8 mouse cellular contexts compared by ENCODE assay signal in the genomic region with DNA sequence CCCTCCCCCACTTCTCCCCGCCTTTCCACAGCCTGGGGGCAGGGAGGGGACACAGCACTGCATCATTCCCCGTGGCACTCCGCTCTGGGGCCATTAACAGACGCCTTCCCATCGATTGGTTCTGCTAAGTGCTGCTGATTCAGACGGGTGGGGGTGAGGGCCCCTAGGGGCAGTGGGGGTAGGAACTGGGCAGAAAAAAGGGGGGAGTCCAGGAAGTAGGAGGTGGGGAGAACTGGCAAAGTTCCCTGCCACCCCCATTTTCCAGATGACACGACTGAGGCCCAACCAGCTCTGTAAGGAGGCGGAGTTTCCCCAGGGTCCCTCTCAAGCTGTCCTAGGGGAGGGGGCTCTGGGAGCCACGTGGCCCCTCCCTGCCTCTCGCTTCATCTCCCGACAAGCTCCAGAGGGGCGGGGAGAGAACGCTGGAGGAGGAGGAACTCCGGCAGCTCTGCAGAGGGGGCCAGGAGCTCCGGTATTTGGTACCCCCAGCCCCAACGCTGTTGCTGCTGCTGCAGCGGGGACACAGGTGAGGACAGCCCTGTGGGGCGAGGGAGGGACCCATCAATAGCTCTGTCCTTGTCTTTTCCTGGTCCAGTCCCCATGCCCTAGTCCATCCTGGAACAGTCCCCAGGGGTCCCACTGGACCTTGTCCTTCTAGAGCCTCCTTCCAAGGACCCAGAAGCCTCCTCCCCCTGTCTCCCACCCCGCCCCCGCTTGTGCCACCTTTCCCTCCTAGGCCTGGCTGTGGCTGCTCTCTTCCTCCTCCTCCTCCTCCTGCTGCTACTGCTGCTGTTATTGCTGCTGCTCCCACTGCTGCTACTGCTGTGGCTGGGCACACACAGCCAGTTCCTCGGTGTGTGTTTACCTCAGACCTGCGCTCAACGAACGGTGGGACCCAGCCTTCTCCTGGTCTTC. TPM values are rescaled to one million over a fixed set of nuclear protein-coding genes. Genes with fewer than 3 reads are reported as not detected.
DNase-seq lines count a peak whose midpoint lies in the region; ATAC-seq and TF ChIP-seq lines count a peak whose summit lies in the region.

A gene (plus strand): TSS at position 425 of the 915 bp plus-strand sequence.

- H3K9ac ChIP-seq in liver, embryonic 13.5 days = 0 out of 2 replicates have a peak within 1 kb of the TSS, but pooled peaks have one; percentile 22

- 24% methylated on average over 24 of the region's 24 CpGs for WGBS in lung, adult 2 months
- WGBS in liver, embryonic 13.5 days (ENCODE audit: insufficient replicate concordance) = 12% methylated on average over 24 of the region's 24 CpGs

- peak; percentile 18; the same call in 1 of the 2 replicates for ATAC-seq in liver, embryonic 13.5 days (ENCODE audit: low read depth)

- no peaks in the 10 kb centered on the region for H3K4me1 ChIP-seq in lung, adult 2 months (ENCODE audit: control insufficient read depth, insufficient read depth, low read length)
- H3K4me1 ChIP-seq in liver, embryonic 13.5 days (replicated peaks) = peaks cover 10% of the 10 kb centered on the region

- no peak for TF ChIP-seq POLR2A in lung, adult 2 months (IDR thresholded peaks at IDR 0.05; ENCODE audit: borderline replicate concordance, extremely low read depth, low read depth, low read length)

- no peaks in the 10 kb centered on the region for H3K27me3 ChIP-seq in liver, embryonic 13.5 days

- H3K4me2 ChIP-seq in liver, embryonic 13.5 days = peak within 1 kb of the TSS; percentile 56

- H3K4me3 ChIP-seq in lung, adult 2 months (replicated peaks; ENCODE audit: extremely low read depth, low read depth, low read length) = no peak within 1 kb of the TSS
- H3K4me3 ChIP-seq in liver, embryonic 13.5 days (replicated peaks) = peak within 1 kb of the TSS; percentile 32

- H3K27ac ChIP-seq in liver, embryonic 13.5 days = no peak within 1 kb of the TSS

- peaks cover 27% of the 10 kb centered on the region for H3K36me3 ChIP-seq in liver, embryonic 13.5 days

- peak; percentile 47 for DNase-seq in lung, postnatal 10 days
- DNase-seq in lung, adult 2 months = no peak
- peak; percentile 19 for DNase-seq in embryo, embryonic 10.5 days (ENCODE audit: low spot score)
- DNase-seq in gastrocnemius, postnatal 25 days = peak; percentile 25
- peak; percentile 29 for DNase-seq in kidney, postnatal 14 days
- DNase-seq in liver, embryonic 13.5 days = no peak
- DNase-seq in right cerebral cortex, postnatal 36 days (ENCODE audit: low spot score in 2 of 2) = peak; percentile 37 to 53
- DNase-seq in B cell, adult 2 months = no peak

- no peak for TF ChIP-seq CTCF in lung, adult 2 months (IDR thresholded peaks at IDR 0.05; ENCODE audit: insufficient read depth, low read length)

- no peaks in the 10 kb centered on the region for H3K9me3 ChIP-seq in liver, embryonic 13.5 days (replicated peaks)

RNA-seq across cellular contexts. Expression of the gene that starts here (rescaled TPM):
- polyA plus RNA-seq in lung, adult 2 months (2012; rRNA removed) = 0.84 and 1.0 TPM in 2 replicates
- total RNA-seq in gastrocnemius, postnatal 25 days (2021) = under 1 TPM; 0.18 to 0.43 TPM
- polyA plus RNA-seq in liver, embryonic 13.5 days (2015; fragmentation: Nextera tagmentation; extraction: Ambion mirVana) = 0.13 and 0.34 TPM in 2 replicates

Comparison
In these comparisons a context has a peak if more than half of its experiments do, and no peak if none do; other contexts are left out.
1. DNase-seq: peak in lung, postnatal 10 days (single experiment), embryo, embryonic 10.5 days (single experiment), kidney, postnatal 14 days (single experiment) and right cerebral cortex, postnatal 36 days (2 of 2); none in lung, adult 2 months (single experiment), liver, embryonic 13.5 days (single experiment) and B cell, adult 2 months (0 of 2).
2. Peak in DNase-seq in gastrocnemius, postnatal 25 days; RNA of the gene not detected or under 1 TPM.
3. Peak in ATAC-seq, H3K4me3 ChIP-seq, H3K9ac ChIP-seq and H3K4me2 ChIP-seq in liver, embryonic 13.5 days; RNA of the gene not detected or under 1 TPM.